Comparison of ENCODE assay signal across 23 mouse cellular contexts in genomic region chr9:64076412-64076811, GRCm38 (mm10). TPM values are rescaled to one million over a fixed set of nuclear protein-coding genes. Genes with fewer than 3 reads are reported as not detected.
DNase-seq lines count a peak whose midpoint lies in the region; ATAC-seq and TF ChIP-seq lines count a peak whose summit lies in the region.
"Had no signal": no experiment of that assay in that cellular context is flagged by ENCODE, and none has a peak within 500 bp of the region (broad histone marks: within the 10 kb centered on the region; RNA-seq: fewer than 3 reads in every experiment).

No protein-coding gene starts in this region.

- no peaks in the 10 kb centered on the region for H3K27me3 ChIP-seq in liver, embryonic 13.5 days
- no peaks in the 10 kb centered on the region for H3K27me3 ChIP-seq in liver, postnatal 0 days (ENCODE audit: insufficient read depth, low read length)
- H3K27me3 ChIP-seq in forebrain, embryonic 13.5 days = no peaks in the 10 kb centered on the region
- H3K27me3 ChIP-seq: embryonic facial prominence, embryonic 12.5 days; forebrain, embryonic 12.5 days; hindbrain, embryonic 13.5 days had no signal

- no peaks in the 10 kb centered on the region for H3K9me3 ChIP-seq in ES-E14 (ENCODE audit: control insufficient read depth, insufficient read depth, low read depth, low read length)
- no peaks in the 10 kb centered on the region for H3K9me3 ChIP-seq in liver, embryonic 13.5 days (replicated peaks)
- H3K9me3 ChIP-seq in liver, postnatal 0 days (ENCODE audit: low read length) = no peaks in the 10 kb centered on the region
- no peaks in the 10 kb centered on the region for H3K9me3 ChIP-seq in forebrain, embryonic 13.5 days (replicated peaks)
- H3K9me3 ChIP-seq: embryonic facial prominence, embryonic 12.5 days; forebrain, embryonic 12.5 days; G1E; hindbrain, embryonic 13.5 days had no signal

- H3K4me1 ChIP-seq in ES-E14 (ENCODE audit: control insufficient read depth in 2 of 2, insufficient read depth in 2 of 2, low read length in 2 of 2, poor library complexity in 1 of 2) = peaks cover 0 to 2% of the 10 kb centered on the region in 2 experiments; a peak in 2 of 4 replicates
- peaks cover 96% of the 10 kb centered on the region for H3K4me1 ChIP-seq in liver, embryonic 13.5 days (replicated peaks)
- H3K4me1 ChIP-seq in liver, postnatal 0 days (ENCODE audit: insufficient read depth) = peaks cover 21% of the 10 kb centered on the region
- no peaks in the 10 kb centered on the region for H3K4me1 ChIP-seq in forebrain, embryonic 13.5 days

- no peak for DNase-seq in ES-E14 (ENCODE audit: low read depth, low spot score)
- no peak for DNase-seq in liver, embryonic 13.5 days
- DNase-seq in liver, postnatal 0 days = no peak
- no peak for DNase-seq in kidney, adult 9 months
- no peak for DNase-seq in embryo, embryonic 11 days
- DNase-seq: adrenal gland, postnatal 10 days; cerebellum, adult 18-20 months; cerebellum, adult 9-11 months; cerebellum, postnatal 36 days; forebrain, postnatal 0 days; gastrocnemius, postnatal 25 days; heart, postnatal 10 days had no signal

- no peaks in the 10 kb centered on the region for H3K36me3 ChIP-seq in ES-E14 (ENCODE audit: control insufficient read depth, insufficient read depth, low read length, poor library complexity, severe bottlenecking)
- H3K36me3 ChIP-seq in liver, embryonic 13.5 days = no peaks in the 10 kb centered on the region
- no peaks in the 10 kb centered on the region for H3K36me3 ChIP-seq in liver, postnatal 0 days (replicated peaks; ENCODE audit: insufficient read depth, low read length)
- no peaks in the 10 kb centered on the region for H3K36me3 ChIP-seq in forebrain, embryonic 13.5 days (ENCODE audit: poor library complexity, severe bottlenecking)
- H3K36me3 ChIP-seq: embryonic facial prominence, embryonic 12.5 days; forebrain, embryonic 12.5 days; G1E; hindbrain, embryonic 13.5 days had no signal

- no peak overlapping the region for H3K27ac ChIP-seq in ES-E14 (ENCODE audit: insufficient read depth, low read depth, low read length, poor library complexity, severe bottlenecking)
- peak overlapping the region; percentile 92 for H3K27ac ChIP-seq in liver, embryonic 13.5 days
- H3K27ac ChIP-seq in liver, postnatal 0 days (ENCODE audit: low read depth) = 0 out of 2 replicates have a peak overlapping the region, but pooled peaks have one; percentile 5
- H3K27ac ChIP-seq in forebrain, embryonic 13.5 days = no peak overlapping the region
- H3K27ac ChIP-seq: embryonic facial prominence, embryonic 12.5 days; forebrain, embryonic 12.5 days; hindbrain, embryonic 13.5 days; hindbrain, postnatal 0 days had no signal

- WGBS in liver, embryonic 13.5 days (ENCODE audit: insufficient replicate concordance) = 52% methylated on average over 2 of the region's 2 CpGs
- 69% methylated on average over 2 of the region's 2 CpGs for WGBS in liver, postnatal 0 days (ENCODE audit: insufficient replicate concordance)
- 73% methylated on average over 2 of the region's 2 CpGs for WGBS in forebrain, embryonic 13.5 days

- no peak overlapping the region for H3K4me3 ChIP-seq in ES-E14 (ENCODE audit: insufficient read depth in 1 of 2, low read depth in 1 of 2, low read length in 2 of 2, poor library complexity in 1 of 2, severe bottlenecking in 1 of 2)
- no peak overlapping the region for H3K4me3 ChIP-seq in liver, embryonic 13.5 days (replicated peaks)
- no peak overlapping the region for H3K4me3 ChIP-seq in liver, postnatal 0 days (ENCODE audit: low read depth, low read length)
- no peak overlapping the region for H3K4me3 ChIP-seq in forebrain, embryonic 13.5 days
- H3K4me3 ChIP-seq: embryonic facial prominence, embryonic 12.5 days; forebrain, embryonic 12.5 days; hindbrain, embryonic 13.5 days had no signal

- no peak overlapping the region for H3K9ac ChIP-seq in ES-E14 (ENCODE audit: insufficient read depth, low read depth, low read length, poor library complexity, severe bottlenecking)
- H3K9ac ChIP-seq in liver, embryonic 13.5 days = peak overlapping the region; percentile 64; the same call in 1 of the 2 replicates
- no peak overlapping the region for H3K9ac ChIP-seq in liver, postnatal 0 days (replicated peaks)
- no peak overlapping the region for H3K9ac ChIP-seq in forebrain, embryonic 13.5 days
- H3K9ac ChIP-seq: embryonic facial prominence, embryonic 12.5 days; forebrain, embryonic 12.5 days; forebrain, postnatal 0 days; hindbrain, embryonic 13.5 days had no signal

- in situ Hi-C loops in ES-E14 (cut with MboI; ENCODE audit: low sequenced_read_pairs in 2 of 2, unreplicated experiment in 2 of 2) = no loop called here

- no peak for TF ChIP-seq EP300 in liver, postnatal 0 days (IDR thresholded peaks at IDR 0.05; ENCODE audit: low read depth)

- H3K4me2 ChIP-seq in liver, embryonic 13.5 days = peak overlapping the region; percentile 21; the same call in 1 of the 2 replicates
- H3K4me2 ChIP-seq in liver, postnatal 0 days (ENCODE audit: low read depth, low read length) = no peak overlapping the region
- no peak overlapping the region for H3K4me2 ChIP-seq in forebrain, embryonic 13.5 days
- H3K4me2 ChIP-seq: embryonic facial prominence, embryonic 12.5 days; forebrain, embryonic 12.5 days; hindbrain, embryonic 13.5 days had no signal

- TF ChIP-seq CTCF in liver, postnatal 0 days (IDR thresholded peaks at IDR 0.05; ENCODE audit: low read depth) = no peak

- peak; percentile 41; the same call in 1 of the 2 replicates for ATAC-seq in erythroblast, adult 5-6 weeks (replicated peaks; ENCODE audit: low FRiP score, poor library complexity, severe bottlenecking)
- no peak for ATAC-seq in liver, embryonic 13.5 days (ENCODE audit: low read depth)
- no peak for ATAC-seq in liver, postnatal 0 days
- ATAC-seq in forebrain, embryonic 13.5 days = no peak
- ATAC-seq: forebrain, postnatal 0 days; hindbrain, postnatal 0 days had no signal

TF ChIP-seq in ES-E14, 5 proteins besides CTCF, POLR2A, EP300 and RAD21:
- TF ChIP-seq ZNF384 (IDR thresholded peaks at IDR 0.05; ENCODE audit: low read depth, low read length) (no peak), ZC3H11A (IDR thresholded peaks at IDR 0.05; ENCODE audit: borderline replicate concordance, low read depth, low read length) (no peak), HCFC1 (IDR thresholded peaks at IDR 0.05; ENCODE audit: borderline replicate concordance, insufficient read depth, low read length) (no peak), MAFK (IDR thresholded peaks at IDR 0.05; ENCODE audit: insufficient read depth, low read depth, low read length) (peak; percentile 77), CHD2 (IDR thresholded peaks at IDR 0.05; ENCODE audit: low read depth, low read length) (no peak)
TF ChIP-seq in ES-E14: peak in this region for 1.

RNA-seq across cellular contexts. Expression of gene Lctl, which starts 40.5 kb away (rescaled TPM):
- 1.5 and 2.3 TPM in 2 replicates for total RNA-seq in ES-E14 (2012; rRNA removed)
- total RNA-seq in erythroblast, adult 5-6 weeks (2015; ENCODE audit: low replicate concordance) = not detected in 2 replicates
- total RNA-seq in erythroblast, adult 5-6 weeks (2017; ENCODE audit: low replicate concordance) = not detected in 2 replicates
- polyA plus RNA-seq in liver, embryonic 13.5 days (2015; fragmentation: Nextera tagmentation; extraction: Ambion mirVana) = not detected in 2 replicates
- not detected in 2 replicates for polyA plus RNA-seq in liver, postnatal 0 days (2015; fragmentation: Nextera tagmentation; extraction: Ambion mirVana)
- polyA plus RNA-seq in forebrain, embryonic 13.5 days (2015; fragmentation: Nextera tagmentation; extraction: Ambion mirVana) = not detected in 2 replicates
- total RNA-seq: forebrain, postnatal 0 days; G1E; hematopoietic stem cell, adult 5-6 weeks; hindbrain, postnatal 0 days had no signal
- polyA plus RNA-seq: brain, embryonic 14.5 days; embryonic facial prominence, embryonic 12.5 days; forebrain, postnatal 0 days; G1E; heart, embryonic 14.5 days; hindbrain, postnatal 0 days; intestine, embryonic 14.5 days had no signal

RNA-seq across cellular contexts. Expression of gene Smad6, which starts 54.6 kb away (rescaled TPM):
- total RNA-seq in ES-E14 (2012; rRNA removed) = 6.8 and 8.7 TPM in 2 replicates
- not detected in 2 replicates for total RNA-seq in erythroblast, adult 5-6 weeks (2015; ENCODE audit: low replicate concordance)
- total RNA-seq in erythroblast, adult 5-6 weeks (2017; ENCODE audit: low replicate concordance) = 0.60 TPM in 1 of 2 replicates, not detected in the other
- 2.5 and 2.8 TPM in 2 replicates for polyA plus RNA-seq in liver, embryonic 13.5 days (2015; fragmentation: Nextera tagmentation; extraction: Ambion mirVana)
- 1.8 and 2.9 TPM in 2 replicates for polyA plus RNA-seq in liver, postnatal 0 days (2015; fragmentation: Nextera tagmentation; extraction: Ambion mirVana)
- polyA plus RNA-seq in forebrain, embryonic 13.5 days (2015; fragmentation: Nextera tagmentation; extraction: Ambion mirVana) = 1.6 and 1.7 TPM in 2 replicates

Comparison
In these comparisons a context has a peak if more than half of its experiments do, and no peak if none do; other contexts are left out.
1. H3K27ac ChIP-seq: peak in liver, embryonic 13.5 days (single experiment) and liver, postnatal 0 days (single experiment); none in ES-E14 (single experiment) and forebrain, embryonic 13.5 days (single experiment).